ENCODE assay signal across 8 mouse cellular contexts in genomic region chr1:121328193-121328555, GRCm38 (mm10). TPM values are rescaled to one million over a fixed set of nuclear protein-coding genes. Genes with fewer than 3 reads are reported as not detected.
A peak's percentile ranks its signal among the peaks of the same experiment; 100 is the strongest.
DNase-seq lines count a peak whose midpoint lies in the region; ATAC-seq lines count a peak whose summit lies in the region.

No protein-coding gene starts in this region.

- no peaks in the 10 kb centered on the region for H3K9me3 ChIP-seq in kidney, embryonic 15.5 days (replicated peaks)
- H3K9me3 ChIP-seq in hindbrain, embryonic 12.5 days (replicated peaks), result no peaks in the 10 kb centered on the region

- H3K27me3 ChIP-seq in kidney, embryonic 15.5 days, result no peaks in the 10 kb centered on the region
- no peaks in the 10 kb centered on the region for H3K27me3 ChIP-seq in hindbrain, embryonic 12.5 days

- no peak for DNase-seq in kidney, postnatal 25 days
- DNase-seq in left cerebral cortex, adult 18-20 months (ENCODE audit: low spot score in 2 of 2), result no peak
- DNase-seq in right cerebral cortex, postnatal 4 days, result no peak
- no peak for DNase-seq in layer of hippocampus, postnatal 36 days

- H3K4me3 ChIP-seq in kidney, embryonic 15.5 days (replicated peaks), result peak overlapping the region; percentile 90
- H3K4me3 ChIP-seq in brown adipose tissue, adult 24 weeks (ENCODE audit: insufficient read depth, low read depth, low read length), result peak overlapping the region; percentile 79
- peak overlapping the region; percentile 86 for H3K4me3 ChIP-seq in hindbrain, embryonic 12.5 days

- peak overlapping the region; percentile 94 for H3K27ac ChIP-seq in kidney, embryonic 15.5 days
- H3K27ac ChIP-seq in brown adipose tissue, adult 24 weeks (replicated peaks; ENCODE audit: low read depth, low read length), result peak overlapping the region; percentile 76
- H3K27ac ChIP-seq in hindbrain, embryonic 12.5 days, result peak overlapping the region; percentile 94

- H3K4me1 ChIP-seq in kidney, embryonic 15.5 days, result peaks cover 26% of the 10 kb centered on the region
- H3K4me1 ChIP-seq in brown adipose tissue, adult 24 weeks (ENCODE audit: control insufficient read depth, insufficient read depth, insufficient read length, low read length), result peaks cover 3% of the 10 kb centered on the region; the same call in 1 of the 2 replicates
- H3K4me1 ChIP-seq in hindbrain, embryonic 12.5 days, result peaks cover 15% of the 10 kb centered on the region

- no peaks in the 10 kb centered on the region for H3K36me3 ChIP-seq in kidney, embryonic 15.5 days
- no peaks in the 10 kb centered on the region for H3K36me3 ChIP-seq in hindbrain, embryonic 12.5 days

- peak overlapping the region; percentile 83 for H3K4me2 ChIP-seq in kidney, embryonic 15.5 days
- H3K4me2 ChIP-seq in hindbrain, embryonic 12.5 days (replicated peaks), result peak overlapping the region; percentile 80

- peak overlapping the region; percentile 81 for H3K9ac ChIP-seq in kidney, embryonic 15.5 days
- H3K9ac ChIP-seq in hindbrain, embryonic 12.5 days, result peak overlapping the region; percentile 86

- WGBS in kidney, embryonic 15.5 days, result 4% methylated on average over 7 of the region's 7 CpGs
- 4% methylated on average over 7 of the region's 7 CpGs for WGBS in hindbrain, embryonic 12.5 days

- ATAC-seq in kidney, embryonic 15.5 days (replicated peaks; ENCODE audit: low FRiP score), result peak; percentile 55
- ATAC-seq in hindbrain, embryonic 12.5 days (ENCODE audit: low FRiP score), result peak; percentile 73
- ATAC-seq in megakaryocyte-erythroid progenitor cell, adult 5-6 weeks (replicated peaks; ENCODE audit: low FRiP score, low TSS enrichment, poor library complexity, severe bottlenecking), result peak; percentile 67

RNA-seq across cellular contexts. Expression of gene Insig2, which starts 4.2 kb away (rescaled TPM):
- polyA plus RNA-seq in kidney, embryonic 15.5 days (2015; fragmentation: Nextera tagmentation; extraction: Ambion mirVana), result 35.7 and 39.2 TPM in 2 replicates
- 26.7 and 37.5 TPM in 2 replicates for polyA plus RNA-seq in brown adipose tissue, adult 24 weeks (2012; ENCODE audit: insufficient read depth, insufficient read length, missing spikeins)
- 29.2 and 29.4 TPM in 2 replicates for polyA plus RNA-seq in hindbrain, embryonic 12.5 days (2016; fragmentation: Nextera tagmentation; extraction: Ambion mirVana)
- 18.0 and 23.7 TPM in 2 replicates for total RNA-seq in megakaryocyte-erythroid progenitor cell, adult 5-6 weeks (2014; fragmentation: Nextera tagmentation)
- 11.0 and 20.4 TPM in 2 replicates for total RNA-seq in megakaryocyte-erythroid progenitor cell, adult 5-6 weeks (2017)
- 10 to 100 TPM; 58.3 to 68.1 TPM for total RNA-seq in left cerebral cortex, adult 18-20 months (2021)
- 10 to 100 TPM; 73.0 to 79.4 TPM for total RNA-seq in layer of hippocampus, postnatal 36 days (2021)
